Mouse (Mus musculus): ENCODE data around the gene Taok2.

GRCm38 (mm10) chr7:126932652-126933051 lies 48.1 kb upstream of the Taok2 start:
- TF ChIP-seq EP300 (IDR thresholded peaks at IDR 0.05; ENCODE audit: low read depth) (no peak), CTCF (IDR thresholded peaks at IDR 0.05; ENCODE audit: low read depth) (no peak)
